Mouse (Mus musculus): ENCODE measurements around the gene Gm20431.

DNA sequence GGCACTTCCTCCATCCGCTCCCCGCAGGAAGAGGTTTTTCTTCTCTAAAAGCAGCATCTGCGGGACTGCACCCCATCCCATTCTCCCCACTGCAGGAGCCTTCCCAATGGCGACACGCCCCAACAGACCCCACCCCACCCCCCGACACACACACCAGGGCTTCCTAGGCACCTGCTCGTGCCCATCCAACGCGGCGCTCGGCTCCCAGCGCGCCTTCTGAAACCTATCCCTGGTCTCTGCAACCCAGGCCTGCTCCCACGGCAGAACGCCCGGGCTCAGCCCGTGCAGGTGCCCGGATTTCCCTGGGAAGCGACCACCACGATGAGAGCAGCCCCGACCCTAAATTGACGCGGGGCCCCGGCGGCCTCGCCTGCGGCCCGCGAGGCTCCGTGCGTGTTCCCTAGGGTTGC lies 30.1 kb downstream of the Gm20431 start:
- TF ChIP-seq POLR2A (IDR thresholded peaks at IDR 0.05; ENCODE audit: extremely low read depth, insufficient read depth, low read length) = no peak
- no peak for TF ChIP-seq CTCF (IDR thresholded peaks at IDR 0.05; ENCODE audit: extremely low read depth, insufficient read depth, low read length)

Data from cortical plate, adult 2 months (tissue).